Mouse (Mus musculus) myocyte (in vitro differentiated cells): ENCODE results near the gene Ubqln1. TPM values are rescaled to one million over a fixed set of nuclear protein-coding genes. Genes with fewer than 3 reads are reported as not detected.

Experiments used
- H3K27me3 ChIP-seq: one replicate; pipeline ENCODE4 v1.6.1; 2011; ENCODE audit not compliant: control insufficient read depth, insufficient read depth, insufficient read length
- H3K36me3 ChIP-seq: one replicate; pipeline ENCODE4 v1.6.1; 2011; ENCODE audit not compliant: control insufficient read depth, insufficient read depth
- H3K4me2 ChIP-seq: one replicate; pipeline ENCODE4 v1.6.1; 2011; ENCODE audit warnings: low read depth, control low read depth
- H3K4me3 ChIP-seq: one replicate; pipeline ENCODE4 v1.5.1; 2011; ENCODE audit warnings: mild to moderate bottlenecking, control low read depth, moderate library complexity
- H3K79me2 ChIP-seq: one replicate; pipeline ENCODE4 v1.6.1; 2011; ENCODE audit not compliant: control insufficient read depth, insufficient read depth
- H3ac ChIP-seq: one replicate; pipeline ENCODE4 v1.6.1; 2011; ENCODE audit not compliant: control insufficient read depth, insufficient read length
- CEBPB ChIP-seq: IDR thresholded peaks from 2 replicates; pipeline ENCODE4 v1.6.1; 2011; ENCODE audit warnings: mild to moderate bottlenecking, moderate library complexity; ENCODE audit not compliant: poor library complexity, insufficient read depth, severe bottlenecking
- E2F4 ChIP-seq: IDR thresholded peaks from one replicate; pipeline ENCODE4 v1.6.1; 2011; ENCODE audit warnings: mild to moderate bottlenecking, control low read depth, moderate library complexity; ENCODE audit not compliant: insufficient read depth
- MAX ChIP-seq: IDR thresholded peaks from one replicate; pipeline ENCODE4 v1.6.1; 2011; ENCODE audit warnings: low read depth, mild to moderate bottlenecking, control low read depth
- MYOD1 ChIP-seq, 3 experiments: IDR thresholded peaks; one replicate each; pipeline ENCODE4 v1.6.1; 2011; ENCODE audit warnings: control low read depth in 2 of 3, low read depth in 2 of 3, mild to moderate bottlenecking in 2 of 3, moderate library complexity in 1 of 3; ENCODE audit not compliant: insufficient read length in 2 of 3, control insufficient read depth in 1 of 3
- MYOG ChIP-seq, 3 experiments: IDR thresholded peaks; one replicate each; pipeline ENCODE4 v1.6.1; 2011; ENCODE audit warnings: control low read depth in 2 of 3, low read depth in 2 of 3, mild to moderate bottlenecking in 2 of 3; ENCODE audit not compliant: insufficient read length in 2 of 3, control insufficient read depth in 1 of 3, insufficient read depth in 1 of 3
- POLR2A ChIP-seq: IDR thresholded peaks from one replicate; pipeline ENCODE4 v1.6.1; 2011; ENCODE audit warnings: low read depth, mild to moderate bottlenecking, control low read depth, moderate library complexity; ENCODE audit not compliant: insufficient read length
- POLR2AphosphoS2 ChIP-seq: IDR thresholded peaks from one replicate; pipeline ENCODE4 v1.6.1; 2011; ENCODE audit warnings: low read depth, control low read depth; ENCODE audit not compliant: insufficient read length
- REST ChIP-seq: IDR thresholded peaks from one replicate; pipeline ENCODE4 v1.6.1; 2011; ENCODE audit warnings: mild to moderate bottlenecking, control low read depth, moderate library complexity; ENCODE audit not compliant: insufficient read depth, insufficient read length
- SRF ChIP-seq: IDR thresholded peaks from one replicate; pipeline ENCODE4 v1.6.1; 2011; ENCODE audit warnings: low read depth; ENCODE audit not compliant: control insufficient read depth, insufficient read length
- TCF12 ChIP-seq: IDR thresholded peaks from one replicate; pipeline ENCODE4 v1.6.1; 2011; ENCODE audit warnings: mild to moderate bottlenecking, control low read depth; ENCODE audit not compliant: poor library complexity, insufficient read depth, severe bottlenecking
- TCF3 ChIP-seq: IDR thresholded peaks from one replicate; pipeline ENCODE4 v1.6.1; 2011; ENCODE audit warnings: low read depth, control low read depth; ENCODE audit not compliant: insufficient read length
- USF1 ChIP-seq: IDR thresholded peaks from one replicate; pipeline ENCODE4 v1.6.1; 2011; ENCODE audit warnings: low read depth, mild to moderate bottlenecking, control low read depth, moderate library complexity
- polyA plus RNA-seq: library from polyadenylated mRNA; unstranded; fragments of >200 nt; fragmentation: generic; extraction: Trizol; gene quantifications from one replicate; pipeline ENCODE4 v1.2.1, GENCODE M21; 2012; ENCODE audit warnings: missing spikeins

The Ubqln1 gene
- polyA plus RNA-seq, 1 experiment = 58.2 TPM

- no peak overlapping the region for H3K4me3 ChIP-seq
- no peak overlapping the region for H3ac ChIP-seq
- H3K4me2 ChIP-seq = no peak overlapping the region
- H3K36me3 ChIP-seq = peaks cover 44% of the 10 kb centered on the region
- H3K27me3 ChIP-seq = no peaks in the 10 kb centered on the region
- TF ChIP-seq MYOG (IDR thresholded peaks at IDR 0.05; ENCODE audit: control insufficient read depth in 1 of 3, insufficient read depth in 1 of 3, insufficient read length in 2 of 3, low read depth in 2 of 3) = no peak
- no peak for TF ChIP-seq REST
- no peak for TF ChIP-seq MYOD1 (IDR thresholded peaks at IDR 0.05; ENCODE audit: control insufficient read depth in 1 of 3, insufficient read length in 2 of 3, low read depth in 2 of 3)
- no peak for TF ChIP-seq SRF
- TF ChIP-seq E2F4 = no peak
- no peak for TF ChIP-seq MAX
- TF ChIP-seq TCF12 = no peak
- TF ChIP-seq CEBPB = no peak
- TF ChIP-seq POLR2A = no peak
- no peak for TF ChIP-seq POLR2AphosphoS2
- no peak for TF ChIP-seq TCF3
- TF ChIP-seq USF1 = no peak
- peaks cover 28% of the 10 kb centered on the region for H3K79me2 ChIP-seq
Observed at GRCm38 (mm10) chr13:58191516-58191915, 23.9 kb downstream of the Ubqln1 start.

GRCm38 (mm10) chr13:58189473-58189872 is 26.0 kb downstream of the Ubqln1 start:
- H3K27me3 ChIP-seq = no peaks in the 10 kb centered on the region
- TF ChIP-seq REST = no peak
- TF ChIP-seq MYOD1 (IDR thresholded peaks at IDR 0.05; ENCODE audit: control insufficient read depth in 1 of 3, insufficient read length in 2 of 3, low read depth in 2 of 3) = no peak
- TF ChIP-seq CEBPB = no peak
- no peak for TF ChIP-seq TCF3
- no peak for TF ChIP-seq POLR2AphosphoS2
- TF ChIP-seq MAX = no peak
- no peak for TF ChIP-seq POLR2A
- TF ChIP-seq SRF = no peak
- TF ChIP-seq E2F4 = no peak
- no peak for TF ChIP-seq TCF12
- TF ChIP-seq USF1 = no peak
- TF ChIP-seq MYOG (IDR thresholded peaks at IDR 0.05; ENCODE audit: control insufficient read depth in 1 of 3, insufficient read depth in 1 of 3, insufficient read length in 2 of 3, low read depth in 2 of 3) = no peak
- H3K4me2 ChIP-seq = no peak overlapping the region
- H3K4me3 ChIP-seq = no peak overlapping the region
- peaks cover 22% of the 10 kb centered on the region for H3K79me2 ChIP-seq
- peaks cover 40% of the 10 kb centered on the region for H3K36me3 ChIP-seq
- H3ac ChIP-seq = no peak overlapping the region

GRCm38 (mm10) chr13:58188412-58188811 is 27.0 kb downstream of the Ubqln1 start:
- H3K4me2 ChIP-seq = no peak overlapping the region
- peaks cover 36% of the 10 kb centered on the region for H3K36me3 ChIP-seq
- no peak overlapping the region for H3K4me3 ChIP-seq
- no peaks in the 10 kb centered on the region for H3K27me3 ChIP-seq
- H3K79me2 ChIP-seq = peaks cover 22% of the 10 kb centered on the region
- no peak overlapping the region for H3ac ChIP-seq
- no peak for TF ChIP-seq POLR2AphosphoS2
- TF ChIP-seq MYOD1 (IDR thresholded peaks at IDR 0.05; ENCODE audit: control insufficient read depth in 1 of 3, insufficient read length in 2 of 3, low read depth in 2 of 3) = no peak
- TF ChIP-seq CEBPB = no peak
- no peak for TF ChIP-seq SRF
- no peak for TF ChIP-seq TCF3
- TF ChIP-seq E2F4 = no peak
- TF ChIP-seq MYOG (IDR thresholded peaks at IDR 0.05; ENCODE audit: control insufficient read depth in 1 of 3, insufficient read depth in 1 of 3, insufficient read length in 2 of 3, low read depth in 2 of 3) = no peak
- TF ChIP-seq REST = no peak
- TF ChIP-seq TCF12 = no peak
- no peak for TF ChIP-seq MAX
- no peak for TF ChIP-seq USF1
- no peak for TF ChIP-seq POLR2A

GRCm38 (mm10) chr13:58187751-58188150 is 27.7 kb downstream of the Ubqln1 start:
- Histone ChIP-seq H3ac (no peak overlapping the region), H3K79me2 (peaks cover 27% of the 10 kb centered on the region), H3K4me3 (no peak overlapping the region), H3K36me3 (peaks cover 39% of the 10 kb centered on the region), H3K27me3 (no peaks in the 10 kb centered on the region), H3K4me2 (no peak overlapping the region)
- no peak for TF ChIP-seq E2F4
- no peak for TF ChIP-seq POLR2A
- no peak for TF ChIP-seq CEBPB
- TF ChIP-seq MYOG (IDR thresholded peaks at IDR 0.05; ENCODE audit: control insufficient read depth in 1 of 3, insufficient read depth in 1 of 3, insufficient read length in 2 of 3, low read depth in 2 of 3) = no peak
- no peak for TF ChIP-seq USF1
- no peak for TF ChIP-seq POLR2AphosphoS2
- TF ChIP-seq TCF3 = no peak
- no peak for TF ChIP-seq MYOD1 (IDR thresholded peaks at IDR 0.05; ENCODE audit: control insufficient read depth in 1 of 3, insufficient read length in 2 of 3, low read depth in 2 of 3)
- no peak for TF ChIP-seq MAX
- no peak for TF ChIP-seq SRF
- TF ChIP-seq TCF12 = no peak
- TF ChIP-seq REST = no peak
